Mouse (Mus musculus) erythroblast, embryonic 14.5 days (primary cell): ENCODE data around the gene Dcp1b.

Source experiments
- GATA1 ChIP-seq: IDR thresholded peaks from 2 replicates; pipeline ENCODE4 v1.6.1; 2012; ENCODE audit warnings: low read length, inconsistent platforms, mixed read lengths
- TAL1 ChIP-seq: IDR thresholded peaks from 3 replicates; pipeline ENCODE4 v1.6.1; 2012; ENCODE audit warnings: low read length, inconsistent platforms, mixed read lengths

DNA sequence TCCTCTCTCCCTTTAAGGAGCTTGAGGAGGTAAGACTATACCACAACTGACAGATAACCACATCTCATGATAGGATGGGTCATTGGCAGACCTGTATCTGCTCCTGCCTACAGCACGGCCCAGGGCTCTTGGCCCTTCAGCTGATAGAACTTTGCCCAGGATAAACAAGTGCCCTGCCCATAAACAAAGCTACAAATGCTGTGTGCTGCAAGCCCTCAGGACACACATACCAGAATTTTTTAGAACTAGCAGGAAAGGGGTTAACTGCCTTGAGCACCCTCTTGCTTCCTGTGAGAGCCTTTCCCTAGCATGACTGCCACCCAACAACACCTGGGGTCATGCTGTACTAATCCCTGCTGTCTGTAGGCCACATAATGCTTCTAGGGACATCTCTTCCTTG lies 47.0 kb upstream of the Dcp1b start:
- no peak for TF ChIP-seq GATA1
- no peak for TF ChIP-seq TAL1
